Mouse (Mus musculus) layer of hippocampus, adult 9-10 months (tissue): ENCODE results near the gene Dact3.
A peak's percentile ranks its signal among the peaks of the same experiment; 100 is the strongest.

ENCODE experiments used
- DNase-seq: peaks from one replicate; pipeline ENCODE4 v3.0.0; 2022; ENCODE audit warnings: low spot score

Gene Dact3

GRCm38 (mm10) chr7:16858336-16858735 lies 16.8 kb upstream of the Dact3 start:
- no peak for DNase-seq

GRCm38 (mm10) chr7:16859902-16860651 lies 15.0 kb upstream of the Dact3 start:
- no peak for DNase-seq

- no peak for DNase-seq
Measured at GRCm38 (mm10) chr7:16867488-16867887, 7.6 kb upstream of the Dact3 start.

GRCm38 (mm10) chr7:16869497-16869896 lies 5.6 kb upstream of the Dact3 start:
- peak; percentile 90 for DNase-seq

- no peak for DNase-seq
Measured at GRCm38 (mm10) chr7:16871600-16871999, 3.5 kb upstream of the Dact3 start.

- DNase-seq, result no peak
Measured at GRCm38 (mm10) chr7:16872478-16872877, 2.6 kb upstream of the Dact3 start.

- no peak for DNase-seq
Measured at GRCm38 (mm10) chr7:16873392-16873791, 1.7 kb upstream of the Dact3 start.

GRCm38 (mm10) chr7:16874190-16874589 lies 927 bp upstream of the Dact3 start:
- DNase-seq, result peak; percentile 68

- DNase-seq, result peak; percentile 100
Measured at GRCm38 (mm10) chr7:16874756-16875309, 284 bp upstream of the Dact3 start.

GRCm38 (mm10) chr7:16875326-16875725 lies 209 bp downstream of the Dact3 start:
- DNase-seq, result no peak

- DNase-seq, result no peak
Measured at GRCm38 (mm10) chr7:16876006-16876405, 889 bp downstream of the Dact3 start.

GRCm38 (mm10) chr7:16876608-16877007 lies 1.5 kb downstream of the Dact3 start:
- no peak for DNase-seq

- DNase-seq, result no peak
Measured at GRCm38 (mm10) chr7:16877717-16878116, 2.6 kb downstream of the Dact3 start.

GRCm38 (mm10) chr7:16879796-16880547 lies 4.9 kb downstream of the Dact3 start:
- DNase-seq, result no peak

GRCm38 (mm10) chr7:16880615-16881014 lies 5.5 kb downstream of the Dact3 start:
- DNase-seq, result no peak

GRCm38 (mm10) chr7:16883162-16883561 lies 8.0 kb downstream of the Dact3 start:
- no peak for DNase-seq

- DNase-seq, result no peak
Measured at GRCm38 (mm10) chr7:16884334-16884733, 9.2 kb downstream of the Dact3 start.

GRCm38 (mm10) chr7:16885271-16885776 lies 10.2 kb downstream of the Dact3 start:
- no peak for DNase-seq

GRCm38 (mm10) chr7:16885905-16886304 lies 10.8 kb downstream of the Dact3 start:
- DNase-seq, result no peak

GRCm38 (mm10) chr7:16890536-16890935 lies 15.4 kb downstream of the Dact3 start:
- DNase-seq, result no peak

GRCm38 (mm10) chr7:16890944-16891343 lies 15.8 kb downstream of the Dact3 start:
- DNase-seq, result no peak

GRCm38 (mm10) chr7:16891641-16892351 lies 16.7 kb downstream of the Dact3 start, which contains the start of gene Gng8:
Gene Gng8, plus strand, starts transcription at chr7:16891786.
- peak; percentile 66 for DNase-seq
